Mouse (Mus musculus) adrenal gland, postnatal 4 days (tissue): ENCODE data around the gene Padi6. TPM values are rescaled to one million over a fixed set of nuclear protein-coding genes. Genes with fewer than 3 reads are reported as not detected.

ENCODE experiments used
- DNase-seq, 2 experiments: peaks; one replicate each; pipeline ENCODE4 v3.0.0; 2021 to 2022; ENCODE audit warnings: low spot score in 2 of 2, mixed read lengths in 2 of 2
- total RNA-seq, 2 experiments: library from RNA; stranded (reverse); gene quantifications; 2 replicates each; pipeline ENCODE4 v1.2.3; 2021

Padi6 gene
- total RNA-seq, 2 experiments from 2014 or later = 0.73 TPM; not detected in 1

DNA sequence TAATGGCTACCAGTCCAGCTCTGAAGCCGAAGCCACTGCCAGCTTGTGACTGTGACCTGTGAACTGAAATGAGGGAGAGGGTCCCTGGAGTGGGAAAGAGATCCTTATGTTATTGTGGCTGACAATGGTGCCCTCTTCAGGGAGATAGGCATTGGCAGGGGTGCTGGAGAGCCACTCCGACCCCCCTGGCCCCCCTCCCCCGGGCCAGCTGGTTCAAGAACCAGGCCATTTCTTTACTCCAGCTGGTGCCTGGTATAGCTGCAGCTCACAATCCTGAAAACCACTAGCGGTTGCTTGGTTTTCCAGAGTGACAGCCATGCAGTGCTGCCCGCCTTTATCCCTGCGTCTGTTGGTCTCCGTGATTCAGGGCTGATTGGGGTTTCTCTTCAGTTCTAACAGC is 33.3 kb downstream of the Padi6 start:
- DNase-seq = no peak

GRCm38 (mm10) chr4:140708297-140708927 is 34.0 kb downstream of the Padi6 start:
- no peak for DNase-seq

DNA sequence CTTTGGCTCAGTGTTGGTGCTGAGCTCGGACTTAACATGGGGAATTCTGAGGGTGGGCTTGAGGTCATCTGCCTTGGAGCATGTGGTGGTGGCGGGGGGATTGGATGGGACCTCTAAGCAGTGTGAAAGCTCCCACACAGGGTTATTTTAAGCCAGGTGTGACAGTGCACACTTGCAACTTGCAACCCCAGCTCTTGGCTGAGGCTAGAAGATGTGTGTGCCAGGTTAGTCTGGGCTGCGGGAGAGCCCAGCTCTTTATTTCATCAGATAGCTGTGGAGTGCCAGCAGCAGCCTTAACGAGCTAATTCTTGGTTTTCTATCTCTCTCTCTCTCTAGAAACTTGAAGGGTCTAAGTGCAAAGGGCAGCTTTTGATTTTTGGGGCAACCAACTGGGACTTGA is 34.8 kb downstream of the Padi6 start:
- no peak for DNase-seq

DNA sequence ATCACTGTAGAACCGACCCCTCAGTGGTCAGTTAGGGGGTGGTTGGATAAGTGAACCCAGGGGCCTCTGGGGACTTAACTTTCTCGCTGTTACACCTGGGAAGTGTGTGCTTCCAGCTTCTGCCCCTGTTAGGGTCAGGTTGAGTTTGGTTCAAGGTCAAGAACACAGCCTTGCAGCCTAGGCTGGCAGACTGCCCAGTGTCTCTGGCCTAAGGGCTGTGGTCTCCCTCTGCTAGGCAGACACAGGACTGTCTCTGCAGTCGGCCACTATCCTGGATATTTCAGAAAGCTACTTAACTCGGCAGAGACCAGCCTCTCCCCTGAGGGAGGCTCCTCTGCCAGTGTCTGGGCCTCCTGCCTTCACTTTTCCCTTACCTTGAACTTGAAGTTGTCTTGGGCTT is 38.3 kb downstream of the Padi6 start:
- DNase-seq = no peak

DNA sequence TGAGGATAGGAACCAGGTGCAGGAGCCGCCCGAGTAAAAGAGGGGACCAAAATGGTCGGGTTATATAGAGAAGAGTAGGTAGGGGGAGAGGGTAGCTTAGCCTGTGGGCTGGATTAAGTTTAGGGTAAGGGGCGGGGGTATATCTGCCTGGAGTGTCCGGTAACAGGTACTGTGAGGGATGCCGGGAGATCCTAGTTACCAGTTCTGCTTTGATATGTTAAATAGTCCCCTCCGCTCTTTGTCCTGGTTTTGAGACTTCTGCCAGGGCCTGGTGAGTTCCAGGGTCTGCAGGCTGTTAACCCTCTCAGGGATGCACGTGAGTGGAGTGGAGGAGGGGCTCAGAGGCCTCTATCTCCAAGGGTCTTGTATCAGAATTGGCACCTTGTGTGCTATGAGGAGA is 38.8 kb downstream of the Padi6 start:
- DNase-seq = no peak

GRCm38 (mm10) chr4:140702611-140703327 is 39.7 kb downstream of the Padi6 start:
- peak; percentile 63 to 81 for DNase-seq

DNA sequence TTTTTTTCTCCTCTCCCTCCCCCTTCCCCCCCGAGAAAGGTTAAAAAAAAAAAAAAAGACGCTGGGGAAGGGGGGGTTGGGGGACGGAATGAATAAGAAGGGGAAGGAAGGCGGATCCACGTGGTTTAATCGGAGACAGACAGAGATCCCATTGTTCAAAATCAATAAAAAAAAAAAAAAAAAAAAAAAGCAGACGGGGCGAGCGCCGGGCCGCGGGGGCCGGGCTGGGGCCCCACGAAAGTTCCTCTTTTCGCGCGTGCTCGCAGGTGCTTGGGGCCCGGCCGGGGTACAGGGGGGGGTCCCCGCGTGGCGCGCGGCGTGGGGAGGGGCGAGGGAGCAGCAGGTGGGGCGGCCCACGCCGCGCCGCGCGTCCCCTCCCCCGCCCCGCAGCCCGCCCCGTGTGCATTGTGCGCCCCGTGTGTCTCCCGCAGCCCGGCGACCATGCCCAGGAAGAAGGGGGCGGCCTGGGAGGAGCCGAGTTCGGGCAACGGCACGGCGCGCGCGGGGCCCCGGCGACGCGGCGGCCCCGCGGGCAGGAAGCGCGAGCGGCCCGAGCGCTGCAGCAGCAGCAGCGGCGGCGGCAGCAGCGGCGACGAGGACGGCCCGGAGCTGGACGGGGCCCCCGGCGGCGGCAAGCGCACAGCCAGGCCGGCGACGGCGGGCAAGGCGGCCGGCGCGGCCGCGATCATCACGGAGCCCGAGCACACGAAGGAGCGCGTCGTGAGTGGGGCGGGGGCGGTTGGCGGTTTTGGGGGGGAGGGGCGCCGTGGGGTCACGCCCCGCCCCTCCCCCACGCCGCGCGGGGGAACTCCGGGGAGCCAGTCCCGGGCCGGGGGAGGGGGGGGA is 40.5 kb downstream of the Padi6 start:
- DNase-seq = no peak

DNA sequence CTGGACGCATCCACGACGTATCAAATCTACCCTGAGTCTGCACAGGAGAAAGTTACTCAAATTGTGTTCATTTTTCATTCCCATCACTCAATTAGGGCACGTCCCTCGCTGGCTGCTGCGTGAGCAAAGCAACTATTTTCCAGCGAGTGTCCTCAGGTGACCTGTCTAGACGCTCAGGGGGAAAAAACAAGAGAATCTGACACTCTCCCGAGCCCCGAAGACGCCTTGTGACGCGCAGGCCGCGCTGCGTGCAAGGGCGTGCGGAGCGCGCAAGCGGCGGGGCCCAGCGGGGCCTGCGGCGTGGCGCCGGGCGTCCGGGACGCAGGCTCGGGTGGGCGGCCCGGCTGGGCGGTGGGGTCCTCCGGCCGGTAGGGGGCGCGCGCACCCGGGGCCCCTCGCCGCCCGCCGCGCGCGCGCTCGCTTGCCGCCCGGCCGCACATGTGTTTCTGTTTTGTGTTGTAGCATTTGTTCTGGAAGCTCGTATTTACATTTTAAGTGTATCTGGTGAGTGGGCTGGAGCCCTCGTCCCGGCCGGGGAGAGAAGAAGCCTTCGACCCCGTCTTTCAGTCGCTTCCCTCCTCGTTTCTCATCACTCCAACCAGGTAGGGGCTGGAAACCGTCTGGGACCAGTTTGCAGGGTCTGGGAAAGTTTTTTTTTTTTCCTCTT is 41.3 kb downstream of the Padi6 start:
- peak; percentile 59 to 68 for DNase-seq

DNA sequence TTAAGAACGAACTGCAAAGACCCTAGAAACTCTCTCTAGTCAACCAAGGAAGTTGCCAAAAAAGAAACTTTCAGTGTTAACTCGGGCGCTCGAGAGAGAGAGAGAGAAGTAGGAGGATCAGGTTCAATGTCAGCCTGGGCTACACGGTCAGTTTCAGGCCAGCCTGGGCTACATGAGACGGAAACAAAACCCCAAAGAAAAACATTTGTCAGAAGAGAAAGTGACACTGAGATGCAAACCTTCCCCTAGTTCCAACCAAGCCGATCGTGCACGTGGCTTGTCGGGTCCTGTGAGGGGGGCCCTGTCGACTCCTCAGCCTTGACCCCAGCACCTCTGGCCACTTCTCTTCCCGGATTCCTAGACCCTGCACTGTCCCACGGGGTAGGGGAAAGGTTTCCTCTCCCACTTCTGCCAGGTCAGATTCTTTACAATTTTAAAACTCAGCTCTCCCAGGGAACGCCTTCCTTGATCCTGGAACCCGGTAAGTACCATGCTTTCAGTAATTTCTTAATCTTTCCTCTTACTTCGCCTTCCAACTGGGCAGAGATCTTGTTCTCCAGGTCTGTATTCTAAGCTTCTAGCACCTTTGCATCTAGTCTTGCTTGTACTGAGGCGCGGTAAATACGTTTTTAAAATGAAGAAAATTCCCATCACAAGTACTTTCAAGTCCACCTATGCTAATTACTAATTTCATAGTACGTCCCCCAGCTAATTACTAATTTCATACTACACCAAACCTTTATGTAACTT is 42.0 kb downstream of the Padi6 start, which contains the start of gene Rcc2:
TSS of gene Rcc2 (plus strand) at position 273 of the 750 bp plus-strand sequence.
- no peak for DNase-seq

DNA sequence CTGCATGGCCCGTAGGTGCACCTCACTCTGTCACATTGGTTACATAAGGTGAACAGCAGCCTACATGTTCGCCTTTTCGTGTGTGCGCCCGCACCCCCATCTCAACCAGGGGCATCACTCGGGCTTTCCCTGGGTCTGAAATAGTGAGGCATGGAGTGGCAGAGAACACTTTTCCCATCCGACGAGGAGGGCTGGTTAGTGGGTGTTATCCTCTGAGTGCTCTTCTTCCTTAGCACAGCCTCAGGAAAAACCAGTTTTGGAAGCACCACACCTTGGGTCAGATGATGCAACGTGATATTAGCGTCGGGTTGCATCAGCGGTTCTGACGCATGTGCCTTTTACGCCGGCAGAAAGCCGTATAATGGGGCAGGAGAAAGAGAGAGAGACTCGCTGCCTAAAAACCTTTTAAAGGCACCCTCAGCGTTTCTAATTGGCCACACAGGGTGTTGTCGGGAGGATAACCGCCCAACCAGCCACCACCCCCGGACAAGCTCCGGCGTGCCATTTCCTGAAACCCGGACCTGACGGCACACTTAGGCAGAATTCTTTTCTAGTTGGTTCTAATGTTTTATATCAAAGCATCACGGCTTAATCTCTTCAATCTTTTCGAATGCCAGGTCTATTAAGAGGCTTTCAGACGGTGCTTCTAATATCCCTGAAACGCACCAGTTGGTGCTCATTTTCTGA is 42.9 kb downstream of the Padi6 start:
- DNase-seq = peak in 1 of 2 experiments; percentile 42

DNA sequence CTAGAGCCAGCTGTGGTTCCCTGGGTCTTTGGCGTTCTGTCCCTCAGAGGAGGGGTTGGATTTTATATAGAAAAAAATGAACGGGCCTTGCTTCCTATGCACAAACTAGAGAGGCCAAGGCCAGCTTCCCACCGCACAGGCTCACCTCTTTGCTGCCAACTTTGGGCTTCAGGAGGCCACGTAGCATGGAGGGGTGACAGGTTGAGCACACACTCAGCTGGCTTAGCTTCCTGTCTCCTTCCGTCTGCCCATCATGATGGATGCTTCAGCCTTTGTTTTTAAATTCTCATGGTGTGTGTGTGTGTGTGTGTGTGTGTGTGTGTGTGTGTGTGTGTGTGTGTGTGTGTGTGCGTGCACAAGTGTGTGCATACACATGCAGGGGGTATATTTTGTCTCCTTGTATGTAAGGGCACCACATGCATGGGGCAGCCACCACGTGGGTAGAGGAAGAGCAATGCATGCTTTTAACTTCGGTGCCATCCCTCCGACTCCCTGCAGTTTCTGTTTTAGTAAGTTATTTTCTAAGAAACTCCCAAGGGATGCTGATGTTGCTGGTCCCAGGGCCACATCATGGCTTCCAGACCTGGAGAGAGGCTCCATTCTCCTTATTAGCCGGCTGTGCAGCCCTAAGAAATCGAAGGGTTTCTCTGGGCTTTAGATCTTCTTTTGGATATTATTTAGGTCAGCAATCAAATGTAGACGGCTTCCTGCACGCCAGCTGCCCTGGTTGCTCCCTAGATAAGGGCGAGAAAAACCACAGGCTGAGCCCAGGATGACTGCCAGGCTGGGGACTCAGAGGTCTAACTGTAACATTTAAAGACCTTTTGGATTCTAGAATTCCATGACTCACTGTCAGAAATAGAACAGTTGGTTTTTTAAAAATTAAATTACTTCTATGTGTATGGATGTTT is 46.5 kb downstream of the Padi6 start:
- DNase-seq = no peak

DNA sequence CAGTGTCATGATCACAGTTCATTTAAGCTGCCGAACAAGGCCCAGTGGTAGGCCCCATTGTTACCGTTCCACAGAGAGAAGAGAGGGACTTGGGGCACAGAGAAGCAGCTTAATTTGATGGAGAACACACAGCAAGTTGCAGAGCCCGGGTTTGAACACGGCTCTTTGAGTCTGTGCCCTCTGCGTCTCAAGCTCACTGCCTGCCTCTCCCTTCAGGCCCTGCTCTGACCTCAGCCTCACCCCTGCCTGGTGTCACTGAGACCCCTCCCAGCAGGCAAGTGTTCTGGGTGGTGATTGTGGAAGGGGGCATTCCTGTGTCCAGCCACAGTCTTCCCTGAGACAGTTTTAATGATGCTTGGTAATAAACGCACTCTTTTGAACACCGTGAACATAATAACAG is 47.3 kb downstream of the Padi6 start:
- DNase-seq = no peak

- DNase-seq = no peak
Measured at GRCm38 (mm10) chr4:140694551-140695060, 47.8 kb downstream of the Padi6 start.

GRCm38 (mm10) chr4:140693513-140693912 is 48.9 kb downstream of the Padi6 start:
- DNase-seq = no peak

DNA sequence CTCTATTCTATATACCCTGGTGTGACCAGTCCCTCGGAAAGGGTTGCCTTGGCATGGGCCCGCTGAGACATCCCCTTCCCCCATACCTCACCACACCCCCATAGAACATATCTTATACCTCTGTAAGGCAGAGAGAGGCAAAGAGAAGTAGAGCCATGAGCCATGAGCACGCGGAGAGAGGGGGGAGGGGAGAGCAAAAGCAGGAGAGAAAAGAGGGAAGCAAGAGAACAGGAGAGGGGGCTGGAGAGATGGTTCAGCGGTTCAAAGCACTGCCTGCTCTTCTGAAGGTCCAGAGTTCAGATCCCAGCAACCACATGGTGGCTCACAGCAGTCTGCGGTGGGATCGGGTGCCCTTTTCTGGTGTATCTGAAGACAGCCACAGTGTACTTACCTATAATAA is 51.0 kb downstream of the Padi6 start:
- DNase-seq = no peak

DNA sequence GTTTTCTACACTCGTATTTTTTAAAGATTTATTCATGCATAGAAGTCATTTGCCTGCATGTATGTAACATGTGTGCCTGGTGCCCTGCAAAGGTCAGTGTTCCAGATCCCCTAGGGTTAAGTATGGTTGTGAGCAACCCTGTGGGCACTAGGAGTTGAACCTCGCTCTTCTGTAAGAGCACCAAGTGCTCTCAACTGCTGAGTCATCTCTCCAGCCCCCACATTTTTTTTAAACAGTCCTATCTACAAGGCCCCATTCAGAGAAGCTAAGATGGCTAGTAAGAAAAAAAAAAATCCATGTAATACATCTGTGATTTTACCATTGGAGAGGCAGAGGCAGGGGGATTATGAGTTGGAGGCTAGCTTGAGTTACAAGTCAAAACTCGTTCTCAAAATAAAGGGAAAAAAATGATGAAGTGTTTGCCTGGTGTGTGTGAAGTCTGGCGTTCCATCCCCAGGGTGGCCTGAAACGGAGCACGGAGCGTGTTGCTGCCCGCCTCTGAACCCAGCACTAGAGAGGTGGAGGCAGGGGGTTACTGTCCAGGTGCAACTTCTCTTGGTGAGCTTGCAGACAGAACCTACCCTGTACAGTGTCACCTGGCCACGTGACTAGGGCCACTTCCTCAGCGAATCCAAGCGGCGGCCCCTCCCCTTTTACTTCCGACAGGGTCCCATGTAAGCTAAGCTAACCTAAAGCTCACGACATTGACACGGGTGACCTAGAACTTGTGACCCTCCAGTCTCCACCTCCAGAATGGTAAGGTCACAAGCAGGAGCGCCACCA is 52.4 kb downstream of the Padi6 start:
- DNase-seq = no peak

GRCm38 (mm10) chr4:140688826-140689425 is 53.5 kb downstream of the Padi6 start:
- DNase-seq = no peak
